Mouse (Mus musculus) testis, postnatal 14 days (tissue): ENCODE results near the gene Brf1.

Source experiments
- DNase-seq: peaks from one replicate; pipeline ENCODE4 v3.0.0; 2021; ENCODE audit warnings: low spot score

Brf1 gene

GRCm38 (mm10) chr12:113017429-113017984 lies 17.0 kb upstream of the Brf1 start:
- no peak for DNase-seq

- DNase-seq: no peak
Measured at GRCm38 (mm10) chr12:113016976-113017375, 16.5 kb upstream of the Brf1 start.

- DNase-seq: no peak
Measured at GRCm38 (mm10) chr12:113015956-113016355, 15.5 kb upstream of the Brf1 start.

GRCm38 (mm10) chr12:113014561-113015556 lies 14.4 kb upstream of the Brf1 start:
- peak; percentile 67 for DNase-seq

- peak; percentile 93 for DNase-seq
Measured at GRCm38 (mm10) chr12:113013604-113014558, 13.4 kb upstream of the Brf1 start, which contains the start of gene Pacs2. TSS of gene Pacs2 (plus strand) at chr12:113014508.

GRCm38 (mm10) chr12:113013021-113013491 lies 12.6 kb upstream of the Brf1 start:
- DNase-seq: no peak

GRCm38 (mm10) chr12:113012443-113012842 lies 11.9 kb upstream of the Brf1 start:
- DNase-seq: no peak

GRCm38 (mm10) chr12:113011702-113012360 lies 11.3 kb upstream of the Brf1 start:
- DNase-seq: no peak

GRCm38 (mm10) chr12:113004993-113005392 lies 4.5 kb upstream of the Brf1 start:
- peak; percentile 62 for DNase-seq

- DNase-seq: no peak
Measured at GRCm38 (mm10) chr12:113004011-113004410, 3.5 kb upstream of the Brf1 start.

- DNase-seq: no peak
Measured at GRCm38 (mm10) chr12:113002667-113003066, 2.2 kb upstream of the Brf1 start.

GRCm38 (mm10) chr12:113001133-113001474 lies 600 bp upstream of the Brf1 start:
- DNase-seq: no peak

- DNase-seq: peak; percentile 70
Measured at GRCm38 (mm10) chr12:112999569-113000293, 773 bp downstream of the Brf1 start.

- DNase-seq: no peak
Measured at GRCm38 (mm10) chr12:112994153-112994552, 6.4 kb downstream of the Brf1 start.

GRCm38 (mm10) chr12:112991444-112991843 lies 9.1 kb downstream of the Brf1 start:
- DNase-seq: no peak

- no peak for DNase-seq
Measured at GRCm38 (mm10) chr12:112990706-112991405, 9.6 kb downstream of the Brf1 start.

- DNase-seq: no peak
Measured at GRCm38 (mm10) chr12:112987877-112988276, 12.6 kb downstream of the Brf1 start.

- no peak for DNase-seq
Measured at GRCm38 (mm10) chr12:112985346-112985745, 15.2 kb downstream of the Brf1 start.

GRCm38 (mm10) chr12:112982031-112982430 lies 18.5 kb downstream of the Brf1 start:
- DNase-seq: no peak

- DNase-seq: no peak
Measured at GRCm38 (mm10) chr12:112977156-112977555, 23.3 kb downstream of the Brf1 start.
